Mouse (Mus musculus): ENCODE measurements around the gene Synrg. TPM values are rescaled to one million over a fixed set of nuclear protein-coding genes. Genes with fewer than 3 reads are reported as not detected.

Gene Synrg
- polyA plus RNA-seq, 1 experiment from 2014 or later = 26.2 TPM

DNA sequence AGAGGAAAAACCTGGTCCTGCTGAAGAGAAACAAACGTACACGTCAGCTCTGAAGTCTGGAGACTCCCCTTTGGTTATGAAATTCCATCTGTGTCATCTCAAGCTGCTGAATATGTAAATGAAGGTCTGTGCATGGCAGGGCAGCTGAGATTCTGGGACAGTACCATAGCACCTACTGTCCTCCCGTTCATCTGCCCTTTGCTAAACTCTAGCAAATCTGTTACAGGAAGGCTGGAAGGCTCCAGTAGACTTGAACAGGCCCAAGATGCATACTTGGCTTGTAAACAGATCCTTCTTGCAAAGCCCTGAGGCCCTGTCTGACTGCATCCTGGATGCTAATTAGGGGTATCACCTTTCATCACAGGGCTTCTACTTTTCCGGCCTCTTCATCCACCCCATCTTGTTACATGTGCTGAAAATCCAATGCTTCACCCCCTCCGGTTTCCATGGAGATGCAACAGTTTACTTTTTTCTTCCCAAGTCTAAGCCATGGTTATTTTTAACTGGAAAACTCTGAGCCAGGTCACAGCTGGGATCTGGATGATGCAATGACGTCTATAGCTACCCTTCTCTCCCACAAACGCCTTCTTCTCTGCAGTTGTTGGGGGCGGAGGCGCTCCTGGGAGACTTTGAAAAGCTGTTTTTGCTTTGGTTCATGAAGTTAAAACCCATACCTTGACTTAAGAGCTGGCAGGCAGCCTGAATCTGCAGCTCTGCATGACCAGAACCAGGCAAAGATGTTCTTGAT is 108.8 kb downstream of the Synrg start:
- Histone ChIP-seq H3K4me3 (replicated peaks; ENCODE audit: low read length) (no peak overlapping the region), H3K9ac (no peak overlapping the region), H3K27ac (no peak overlapping the region), H3K27me3 (ENCODE audit: control insufficient read depth, insufficient read depth, low read length) (peaks cover 13% of the 10 kb centered on the region; the same call in 1 of the 2 replicates), H3K4me2 (replicated peaks) (no peak overlapping the region), H3K4me1 (replicated peaks; ENCODE audit: control insufficient read depth, insufficient read depth, low read length) (no peaks in the 10 kb centered on the region), H3K9me3 (ENCODE audit: control insufficient read depth, low read length) (no peaks in the 10 kb centered on the region), H3K36me3 (replicated peaks; ENCODE audit: control insufficient read depth, insufficient read depth) (peaks cover under 1% of the 10 kb centered on the region; the same call in 1 of the 2 replicates)
- 57% methylated on average over 9 of the region's 9 CpGs for WGBS
- ATAC-seq (ENCODE audit: low FRiP score) (no peak), DNase-seq (ENCODE audit: low spot score) (no peak)

DNA sequence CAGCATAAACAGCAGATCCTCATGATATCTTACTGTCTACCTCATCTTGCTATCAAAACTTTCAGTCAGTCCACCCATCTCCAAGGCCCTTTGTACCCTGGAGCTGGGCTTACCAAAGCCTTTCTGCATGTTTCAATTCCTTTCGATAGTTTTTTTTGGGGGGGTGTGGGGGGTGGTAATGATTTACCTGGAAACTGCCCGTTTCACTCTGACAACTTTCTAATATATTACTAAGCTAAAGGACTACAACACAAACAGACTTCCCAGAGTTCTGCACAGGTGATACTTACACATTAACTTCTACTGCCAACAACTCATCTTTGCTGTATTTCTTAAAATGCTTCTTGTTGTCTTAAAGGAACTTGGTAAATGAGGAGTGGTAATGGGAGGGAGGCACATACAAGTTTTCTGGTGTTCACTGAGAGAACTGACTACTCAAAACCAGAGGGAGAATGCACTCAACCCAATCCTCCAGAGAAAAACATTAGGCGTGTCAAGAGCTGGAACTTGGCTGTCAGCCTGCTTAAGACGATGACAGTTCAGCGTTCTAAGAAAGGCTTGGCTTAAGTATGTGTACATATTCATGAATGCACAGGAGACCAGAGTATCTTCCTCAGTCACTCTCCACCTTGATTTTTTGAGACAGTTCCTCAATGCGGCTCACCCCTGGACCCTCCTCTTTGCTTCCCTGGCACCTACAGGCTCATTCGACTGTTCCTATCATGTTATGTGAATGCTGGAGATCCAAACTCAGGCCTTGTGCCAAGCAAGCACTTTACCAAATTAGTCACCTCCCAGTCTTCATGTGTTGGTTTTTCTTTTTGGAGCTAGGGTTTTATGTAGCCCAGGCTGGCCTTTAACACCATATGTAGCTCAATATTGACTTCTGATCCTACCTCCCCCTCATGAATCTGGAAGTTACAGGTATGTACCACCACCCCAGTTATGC is 109.9 kb downstream of the Synrg start:
- Histone ChIP-seq H3K4me3 (replicated peaks; ENCODE audit: low read length) (no peak overlapping the region), H3K27me3 (ENCODE audit: control insufficient read depth, insufficient read depth, low read length) (peaks cover 11% of the 10 kb centered on the region; the same call in 1 of the 2 replicates), H3K4me2 (replicated peaks) (no peak overlapping the region), H3K9ac (no peak overlapping the region), H3K4me1 (replicated peaks; ENCODE audit: control insufficient read depth, insufficient read depth, low read length) (no peaks in the 10 kb centered on the region), H3K27ac (no peak overlapping the region), H3K9me3 (ENCODE audit: control insufficient read depth, low read length) (no peaks in the 10 kb centered on the region), H3K36me3 (replicated peaks; ENCODE audit: control insufficient read depth, insufficient read depth) (peaks cover 10% of the 10 kb centered on the region)
- no peak for ATAC-seq (ENCODE audit: low FRiP score)
- 82% methylated on average over 7 of the region's 7 CpGs for WGBS
- no peak for DNase-seq (ENCODE audit: low spot score)

DNA sequence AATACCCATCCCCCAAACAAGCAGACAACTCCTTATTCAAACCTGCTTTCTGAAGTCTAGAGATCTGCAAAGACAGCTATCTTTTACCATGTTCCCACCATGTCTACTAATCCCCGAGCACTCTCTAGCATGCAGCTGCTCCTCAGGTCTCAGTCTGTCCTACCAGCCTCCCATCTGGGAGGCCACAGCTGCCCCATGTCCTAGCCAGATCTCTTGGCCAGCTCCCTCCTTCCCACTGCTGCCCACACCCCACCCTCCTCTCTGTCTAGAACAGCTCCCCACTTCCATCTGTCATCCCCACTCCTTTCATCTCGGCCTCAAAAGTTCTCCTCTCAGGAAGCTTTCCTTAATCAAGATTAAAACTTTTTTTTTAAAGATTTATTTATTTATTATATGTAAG is 112.8 kb downstream of the Synrg start:
- H3K9ac ChIP-seq = no peak overlapping the region
- DNase-seq (ENCODE audit: low spot score) = no peak
- no peak overlapping the region for H3K4me2 ChIP-seq (replicated peaks)
- 75% methylated on average over 2 of the region's 2 CpGs for WGBS
- H3K4me1 ChIP-seq (replicated peaks; ENCODE audit: control insufficient read depth, insufficient read depth, low read length) = no peaks in the 10 kb centered on the region
- H3K27me3 ChIP-seq (ENCODE audit: control insufficient read depth, insufficient read depth, low read length) = no peaks in the 10 kb centered on the region
- H3K9me3 ChIP-seq (ENCODE audit: control insufficient read depth, low read length) = no peaks in the 10 kb centered on the region
- ATAC-seq (ENCODE audit: low FRiP score) = no peak
- no peak overlapping the region for H3K4me3 ChIP-seq (replicated peaks; ENCODE audit: low read length)
- H3K36me3 ChIP-seq (replicated peaks; ENCODE audit: control insufficient read depth, insufficient read depth) = peaks cover 29% of the 10 kb centered on the region
- H3K27ac ChIP-seq = no peak overlapping the region

DNA sequence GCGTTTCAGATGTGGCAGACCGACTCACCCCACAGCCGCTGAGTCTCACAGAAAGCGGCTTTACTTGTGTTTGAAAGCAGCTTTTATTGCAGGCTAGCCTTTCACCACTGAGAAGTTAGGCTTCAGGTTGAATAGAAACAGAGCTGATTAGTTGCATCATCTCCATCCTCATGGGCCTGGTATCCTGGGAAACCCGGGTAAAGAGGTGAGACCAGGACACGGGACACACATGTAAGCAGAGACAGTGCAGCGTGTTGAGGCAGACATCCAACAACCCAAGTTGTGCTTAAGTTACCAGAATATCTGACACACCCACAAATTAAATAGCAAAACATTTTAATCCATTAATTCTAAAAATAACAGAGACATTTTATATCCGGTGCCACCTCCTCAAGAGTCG is 114.4 kb downstream of the Synrg start:
- DNase-seq (ENCODE audit: low spot score) (no peak), ATAC-seq (ENCODE audit: low FRiP score) (no peak)
- Histone ChIP-seq H3K4me2 (replicated peaks) (no peak overlapping the region), H3K9ac (no peak overlapping the region), H3K27ac (no peak overlapping the region), H3K4me3 (replicated peaks; ENCODE audit: low read length) (no peak overlapping the region), H3K9me3 (ENCODE audit: control insufficient read depth, low read length) (no peaks in the 10 kb centered on the region), H3K4me1 (replicated peaks; ENCODE audit: control insufficient read depth, insufficient read depth, low read length) (no peaks in the 10 kb centered on the region), H3K27me3 (ENCODE audit: control insufficient read depth, insufficient read depth, low read length) (no peaks in the 10 kb centered on the region), H3K36me3 (replicated peaks; ENCODE audit: control insufficient read depth, insufficient read depth) (peaks cover 33% of the 10 kb centered on the region)
- 88% methylated on average over 9 of the region's 9 CpGs for WGBS

DNA sequence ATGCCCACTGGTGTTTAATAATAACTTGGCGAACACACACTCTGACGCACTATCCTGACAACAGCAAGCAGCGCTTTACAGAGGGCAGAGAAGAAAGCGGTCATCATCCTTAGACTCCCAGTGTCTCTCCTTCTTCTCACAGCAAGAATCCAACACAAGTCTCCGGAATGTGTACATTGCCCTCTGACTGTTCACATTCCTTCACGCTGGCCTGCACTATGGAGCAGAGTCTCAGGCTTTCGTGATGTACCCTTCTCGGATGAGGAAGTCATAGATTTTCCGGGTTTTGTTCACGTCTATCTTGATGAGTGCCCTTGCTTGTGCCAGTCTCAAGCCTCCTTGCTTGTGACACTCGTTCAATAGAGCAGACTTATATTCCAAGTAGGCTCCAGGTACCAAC is 115.1 kb downstream of the Synrg start:
- Histone ChIP-seq H3K27ac (no peak overlapping the region), H3K9ac (no peak overlapping the region), H3K4me2 (replicated peaks) (no peak overlapping the region), H3K4me3 (replicated peaks; ENCODE audit: low read length) (no peak overlapping the region), H3K9me3 (ENCODE audit: control insufficient read depth, low read length) (no peaks in the 10 kb centered on the region), H3K27me3 (ENCODE audit: control insufficient read depth, insufficient read depth, low read length) (no peaks in the 10 kb centered on the region), H3K36me3 (replicated peaks; ENCODE audit: control insufficient read depth, insufficient read depth) (peaks cover 33% of the 10 kb centered on the region), H3K4me1 (replicated peaks; ENCODE audit: control insufficient read depth, insufficient read depth, low read length) (no peaks in the 10 kb centered on the region)
- ATAC-seq (ENCODE audit: low FRiP score) = no peak
- 91% methylated on average over 11 of the region's 11 CpGs for WGBS
- DNase-seq (ENCODE audit: low spot score) = no peak

DNA sequence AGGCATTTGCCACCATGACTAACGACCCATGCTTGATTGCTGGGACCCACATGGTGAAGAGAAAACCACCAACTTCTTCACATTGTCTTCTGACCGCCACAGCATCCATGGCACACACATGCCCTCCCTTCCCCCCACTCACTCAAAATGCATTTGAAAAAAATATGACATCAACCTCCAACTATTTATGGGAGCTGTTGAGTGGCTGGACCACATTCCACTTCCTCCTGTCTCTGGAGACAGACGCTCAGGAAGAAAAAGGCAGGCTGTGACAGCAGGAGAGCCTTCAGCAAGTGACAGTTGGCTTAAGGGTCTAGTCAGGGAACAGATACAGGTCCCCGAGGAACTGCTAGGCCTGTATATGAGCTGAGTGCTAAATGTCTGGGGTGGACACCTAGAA is 115.7 kb downstream of the Synrg start:
- WGBS = 81% methylated on average over 4 of the region's 4 CpGs
- Histone ChIP-seq H3K27me3 (ENCODE audit: control insufficient read depth, insufficient read depth, low read length) (no peaks in the 10 kb centered on the region), H3K9me3 (ENCODE audit: control insufficient read depth, low read length) (no peaks in the 10 kb centered on the region), H3K27ac (no peak overlapping the region), H3K36me3 (replicated peaks; ENCODE audit: control insufficient read depth, insufficient read depth) (peaks cover 36% of the 10 kb centered on the region), H3K4me2 (replicated peaks) (no peak overlapping the region), H3K9ac (no peak overlapping the region), H3K4me1 (replicated peaks; ENCODE audit: control insufficient read depth, insufficient read depth, low read length) (no peaks in the 10 kb centered on the region), H3K4me3 (replicated peaks; ENCODE audit: low read length) (no peak overlapping the region)
- no peak for DNase-seq (ENCODE audit: low spot score)
- no peak for ATAC-seq (ENCODE audit: low FRiP score)

DNA sequence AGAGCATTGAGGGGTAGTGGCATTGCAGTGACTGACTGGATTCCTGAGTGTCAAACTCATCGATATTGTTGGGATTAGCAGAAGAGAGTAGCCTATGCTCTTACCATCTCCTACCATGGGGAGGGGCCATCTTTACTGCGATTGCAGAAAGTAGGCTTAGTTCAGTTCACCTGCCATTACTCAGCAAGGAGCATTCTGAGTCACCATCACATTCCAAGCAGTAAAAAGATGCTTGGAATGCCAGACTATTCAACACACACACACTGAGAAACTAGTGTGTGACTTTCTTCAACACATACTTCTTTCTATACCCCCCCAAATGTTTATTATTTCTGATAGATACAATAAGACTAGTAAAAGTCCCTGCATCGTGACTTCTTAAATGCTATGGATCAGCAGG is 116.1 kb downstream of the Synrg start:
- H3K9me3 ChIP-seq (ENCODE audit: control insufficient read depth, low read length) = no peaks in the 10 kb centered on the region
- no peak overlapping the region for H3K9ac ChIP-seq
- peaks cover 39% of the 10 kb centered on the region for H3K36me3 ChIP-seq (replicated peaks; ENCODE audit: control insufficient read depth, insufficient read depth)
- ATAC-seq (ENCODE audit: low FRiP score) (no peak), DNase-seq (ENCODE audit: low spot score) (no peak)
- 91% methylated on average over 3 of the region's 3 CpGs for WGBS
- H3K27ac ChIP-seq = no peak overlapping the region
- no peaks in the 10 kb centered on the region for H3K4me1 ChIP-seq (replicated peaks; ENCODE audit: control insufficient read depth, insufficient read depth, low read length)
- H3K27me3 ChIP-seq (ENCODE audit: control insufficient read depth, insufficient read depth, low read length) = no peaks in the 10 kb centered on the region
- H3K4me2 ChIP-seq (replicated peaks) = no peak overlapping the region
- no peak overlapping the region for H3K4me3 ChIP-seq (replicated peaks; ENCODE audit: low read length)

DNA sequence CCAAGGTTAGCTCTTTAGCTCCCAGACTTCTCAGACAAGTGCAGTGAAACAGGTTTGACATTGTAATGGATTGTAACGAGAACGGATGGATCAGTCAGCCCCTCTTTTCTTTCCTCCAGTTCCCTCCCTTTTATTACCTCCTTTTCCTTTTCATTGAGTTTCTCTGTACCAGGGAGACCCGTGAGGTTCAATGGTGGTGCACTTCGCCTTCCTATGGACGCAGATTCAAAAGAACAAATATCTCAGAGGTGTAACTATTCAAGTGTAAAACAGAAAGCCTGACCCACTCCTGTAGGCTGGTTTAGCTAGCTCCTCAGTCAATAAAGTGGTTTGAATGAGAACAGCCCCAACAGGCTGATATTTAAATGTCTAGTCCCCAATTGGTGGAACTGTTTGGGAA is 117.7 kb downstream of the Synrg start:
- no peaks in the 10 kb centered on the region for H3K27me3 ChIP-seq (ENCODE audit: control insufficient read depth, insufficient read depth, low read length)
- H3K4me3 ChIP-seq (replicated peaks; ENCODE audit: low read length) = no peak overlapping the region
- no peak for DNase-seq (ENCODE audit: low spot score)
- no peaks in the 10 kb centered on the region for H3K9me3 ChIP-seq (ENCODE audit: control insufficient read depth, low read length)
- H3K4me2 ChIP-seq (replicated peaks) = no peak overlapping the region
- H3K9ac ChIP-seq = no peak overlapping the region
- H3K27ac ChIP-seq = no peak overlapping the region
- no peaks in the 10 kb centered on the region for H3K4me1 ChIP-seq (replicated peaks; ENCODE audit: control insufficient read depth, insufficient read depth, low read length)
- WGBS = 86% methylated on average over 5 of the region's 5 CpGs
- peaks cover 51% of the 10 kb centered on the region for H3K36me3 ChIP-seq (replicated peaks; ENCODE audit: control insufficient read depth, insufficient read depth)
- no peak for ATAC-seq (ENCODE audit: low FRiP score)

DNA sequence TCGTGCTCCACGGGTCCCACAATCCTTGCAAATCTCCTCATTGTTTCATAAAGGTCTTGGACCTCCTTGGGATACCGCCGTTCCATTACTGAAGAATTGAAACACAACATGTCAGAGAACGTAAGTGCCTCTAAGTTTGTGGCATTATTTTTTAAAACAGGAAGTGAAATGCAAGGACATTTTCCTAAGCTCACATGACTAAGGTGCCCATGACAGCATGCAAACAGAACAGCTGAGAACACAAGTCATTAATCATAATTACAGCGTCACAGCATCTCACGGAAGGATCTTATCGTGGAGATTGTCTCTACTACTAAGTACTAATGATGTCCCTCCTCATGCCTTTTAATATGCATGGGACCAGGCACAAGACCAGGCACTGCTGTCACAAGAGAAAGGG is 126.3 kb downstream of the Synrg start:
- 79% methylated on average over 8 of the region's 8 CpGs for WGBS
- DNase-seq (ENCODE audit: low spot score) (no peak), ATAC-seq (ENCODE audit: low FRiP score) (no peak)
- H3K36me3 ChIP-seq (replicated peaks; ENCODE audit: control insufficient read depth, insufficient read depth) = peaks cover 76% of the 10 kb centered on the region
- H3K9ac ChIP-seq = no peak overlapping the region
- no peaks in the 10 kb centered on the region for H3K27me3 ChIP-seq (ENCODE audit: control insufficient read depth, insufficient read depth, low read length)
- H3K9me3 ChIP-seq (ENCODE audit: control insufficient read depth, low read length) = no peaks in the 10 kb centered on the region
- H3K4me2 ChIP-seq (replicated peaks) = no peak overlapping the region
- no peak overlapping the region for H3K4me3 ChIP-seq (replicated peaks; ENCODE audit: low read length)
- no peaks in the 10 kb centered on the region for H3K4me1 ChIP-seq (replicated peaks; ENCODE audit: control insufficient read depth, insufficient read depth, low read length)
- H3K27ac ChIP-seq = no peak overlapping the region
